Mouse (Mus musculus): ENCODE measurements around the gene Gsc2. TPM values are rescaled to one million over a fixed set of nuclear protein-coding genes. Genes with fewer than 3 reads are reported as not detected.

Gene Gsc2
- polyA plus RNA-seq, 1 experiment from 2014 or later, result 0.13 TPM

GRCm38 (mm10) chr16:17879571-17879970, 35.3 kb downstream of the Gsc2 start:
- Histone ChIP-seq H3K27ac (no peak overlapping the region), H3K36me3 (peaks cover 43% of the 10 kb centered on the region), H3K9me3 (no peaks in the 10 kb centered on the region), H3K4me3 (no peak overlapping the region), H3K4me2 (replicated peaks) (no peak overlapping the region), H3K27me3 (no peaks in the 10 kb centered on the region), H3K4me1 (peaks cover 4% of the 10 kb centered on the region; the same call in 1 of the 2 replicates), H3K9ac (no peak overlapping the region)
- 88% methylated on average over 4 of the region's 4 CpGs for WGBS
- ATAC-seq (ENCODE audit: low FRiP score, low read depth), result no peak

DNA sequence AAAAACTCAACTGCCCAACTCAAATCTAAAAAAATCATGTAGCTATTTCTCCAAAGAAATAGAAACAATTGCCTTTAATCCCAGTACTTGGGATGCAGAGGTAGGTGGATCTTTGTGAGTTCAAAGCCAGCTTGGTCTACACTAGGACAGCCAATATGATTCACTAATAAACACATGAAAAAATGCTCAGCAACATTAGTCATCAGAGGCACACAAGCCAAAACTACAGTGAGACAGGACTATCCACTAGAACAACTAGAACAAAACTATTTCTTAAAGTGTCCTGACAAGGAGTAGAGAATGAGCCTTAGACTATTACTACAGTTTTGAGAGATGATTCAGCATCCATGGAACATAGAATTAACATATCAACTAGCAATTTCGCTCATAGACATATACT, 38.8 kb downstream of the Gsc2 start:
- Histone ChIP-seq H3K27me3 (no peaks in the 10 kb centered on the region), H3K4me2 (replicated peaks) (no peak overlapping the region), H3K9me3 (no peaks in the 10 kb centered on the region), H3K4me3 (no peak overlapping the region), H3K4me1 (0 out of 2 replicates have a peak, but pooled peaks cover 3% of the 10 kb centered on the region), H3K9ac (no peak overlapping the region), H3K27ac (no peak overlapping the region), H3K36me3 (peaks cover 51% of the 10 kb centered on the region)
- no peak for ATAC-seq (ENCODE audit: low FRiP score, low read depth)
- WGBS, result 93% methylated on average over 1 of the region's 1 CpGs

DNA sequence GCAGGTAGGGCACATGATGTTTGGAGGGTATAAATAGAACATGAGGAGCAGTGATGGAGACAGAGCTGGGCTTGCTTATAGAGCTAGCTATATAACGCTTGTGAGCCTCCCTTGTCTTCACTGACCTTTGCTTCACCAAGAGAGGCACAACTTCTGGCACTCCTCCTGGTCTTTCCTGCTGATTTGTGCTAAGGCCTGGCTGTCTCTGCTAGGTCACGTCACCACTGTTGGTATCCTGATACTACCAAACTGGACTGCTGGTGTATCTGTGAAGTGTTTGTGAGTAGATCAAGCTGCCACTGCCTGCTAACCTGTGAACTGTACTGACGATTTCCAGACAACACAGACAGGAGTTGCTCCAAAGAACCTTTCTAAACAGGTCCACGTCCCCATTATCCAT, 39.7 kb downstream of the Gsc2 start:
- no peak overlapping the region for H3K4me3 ChIP-seq
- H3K27me3 ChIP-seq, result no peaks in the 10 kb centered on the region
- no peak overlapping the region for H3K27ac ChIP-seq
- H3K4me1 ChIP-seq, result 0 out of 2 replicates have a peak, but pooled peaks cover 3% of the 10 kb centered on the region
- H3K4me2 ChIP-seq (replicated peaks), result no peak overlapping the region
- no peak for ATAC-seq (ENCODE audit: low FRiP score, low read depth)
- H3K36me3 ChIP-seq, result peaks cover 60% of the 10 kb centered on the region
- H3K9me3 ChIP-seq, result no peaks in the 10 kb centered on the region
- WGBS, result 80% methylated on average over 4 of the region's 4 CpGs
- H3K9ac ChIP-seq, result no peak overlapping the region

- WGBS, result 40% methylated on average over 4 of the region's 4 CpGs
- H3K27me3 ChIP-seq, result no peaks in the 10 kb centered on the region
- H3K9ac ChIP-seq, result no peak overlapping the region
- H3K27ac ChIP-seq, result no peak overlapping the region
- no peak overlapping the region for H3K4me3 ChIP-seq
- H3K36me3 ChIP-seq, result peaks cover 58% of the 10 kb centered on the region
- no peaks in the 10 kb centered on the region for H3K9me3 ChIP-seq
- 0 out of 2 replicates have a peak, but pooled peaks cover 3% of the 10 kb centered on the region for H3K4me1 ChIP-seq
- H3K4me2 ChIP-seq (replicated peaks), result no peak overlapping the region
- no peak for ATAC-seq (ENCODE audit: low FRiP score, low read depth)
Measured at GRCm38 (mm10) chr16:17872995-17873394, 41.9 kb downstream of the Gsc2 start.

DNA sequence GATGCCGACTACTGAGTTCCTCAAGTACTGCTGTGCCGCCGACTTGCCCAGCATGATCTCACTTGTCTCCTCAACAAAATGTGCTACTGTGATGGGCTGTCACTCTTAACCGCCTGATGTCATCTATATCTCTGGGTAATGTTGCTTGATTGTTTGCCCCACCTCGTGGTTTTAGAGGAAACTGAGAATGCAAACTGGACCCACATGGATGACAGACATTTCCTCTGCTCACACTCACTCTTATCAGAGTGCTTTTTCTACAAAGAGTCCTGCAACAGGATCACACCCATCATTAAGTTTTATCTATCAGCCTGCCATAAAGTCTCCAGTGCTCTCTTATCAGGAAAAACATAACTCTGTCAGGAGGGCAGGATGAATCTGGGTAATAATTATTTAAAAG, 43.6 kb downstream of the Gsc2 start:
- H3K4me2 ChIP-seq (replicated peaks), result no peak overlapping the region
- H3K27ac ChIP-seq, result no peak overlapping the region
- no peaks in the 10 kb centered on the region for H3K27me3 ChIP-seq
- peaks cover 59% of the 10 kb centered on the region for H3K36me3 ChIP-seq
- no peak for ATAC-seq (ENCODE audit: low FRiP score, low read depth)
- no peak overlapping the region for H3K4me3 ChIP-seq
- H3K4me1 ChIP-seq, result 0 out of 2 replicates have a peak, but pooled peaks cover 3% of the 10 kb centered on the region
- WGBS, result 87% methylated on average over 5 of the region's 5 CpGs
- no peak overlapping the region for H3K9ac ChIP-seq
- no peaks in the 10 kb centered on the region for H3K9me3 ChIP-seq

GRCm38 (mm10) chr16:17865770-17866169, 49.1 kb downstream of the Gsc2 start:
- Histone ChIP-seq H3K36me3 (peaks cover 58% of the 10 kb centered on the region), H3K9ac (no peak overlapping the region), H3K4me2 (replicated peaks) (no peak overlapping the region), H3K4me3 (no peak overlapping the region), H3K27ac (no peak overlapping the region), H3K9me3 (no peaks in the 10 kb centered on the region), H3K27me3 (no peaks in the 10 kb centered on the region), H3K4me1 (no peaks in the 10 kb centered on the region)
- WGBS, result 54% methylated on average over 6 of the region's 6 CpGs
- ATAC-seq (ENCODE audit: low FRiP score, low read depth), result no peak

- H3K4me2 ChIP-seq (replicated peaks), result no peak overlapping the region
- peaks cover 58% of the 10 kb centered on the region for H3K36me3 ChIP-seq
- H3K27me3 ChIP-seq, result no peaks in the 10 kb centered on the region
- no peak overlapping the region for H3K27ac ChIP-seq
- H3K9ac ChIP-seq, result no peak overlapping the region
- ATAC-seq (ENCODE audit: low FRiP score, low read depth), result no peak
- no peaks in the 10 kb centered on the region for H3K9me3 ChIP-seq
- no peaks in the 10 kb centered on the region for H3K4me1 ChIP-seq
- H3K4me3 ChIP-seq, result no peak overlapping the region
- WGBS, result 86% methylated on average over 2 of the region's 2 CpGs
Measured at GRCm38 (mm10) chr16:17865293-17865692, 49.6 kb downstream of the Gsc2 start.

Other genes starting within 250 kb of the Gsc2 start
- gene Med15, start 182.2 kb downstream of the Gsc2 start, polyA plus RNA-seq (2015; fragmentation: Nextera tagmentation; extraction: Ambion mirVana), result 48.1 and 49.8 TPM in 2 replicates
- gene Klhl22, start 155.4 kb downstream of the Gsc2 start, polyA plus RNA-seq (2015; fragmentation: Nextera tagmentation; extraction: Ambion mirVana), result 92.9 and 106 TPM in 2 replicates
- gene Scarf2, start 117.8 kb downstream of the Gsc2 start, polyA plus RNA-seq (2015; fragmentation: Nextera tagmentation; extraction: Ambion mirVana), result 28.8 and 29.4 TPM in 2 replicates
- gene B830017H08Rik, start 81.9 kb downstream of the Gsc2 start, polyA plus RNA-seq (2015; fragmentation: Nextera tagmentation; extraction: Ambion mirVana), result 0.09 and 0.36 TPM in 2 replicates
- gene Car15, start 76.7 kb downstream of the Gsc2 start, polyA plus RNA-seq (2015; fragmentation: Nextera tagmentation; extraction: Ambion mirVana), result 2.7 and 3.0 TPM in 2 replicates
- 0.32 and 0.53 TPM in 2 replicates for gene Gm20518, start 23.4 kb downstream of the Gsc2 start, polyA plus RNA-seq (2015; fragmentation: Nextera tagmentation; extraction: Ambion mirVana)
- 0.04 TPM in 1 of 2 replicates, not detected in the other for gene Tssk1, start 20.8 kb downstream of the Gsc2 start, polyA plus RNA-seq (2015; fragmentation: Nextera tagmentation; extraction: Ambion mirVana)
- gene Dgcr2, start 16.5 kb downstream of the Gsc2 start, polyA plus RNA-seq (2015; fragmentation: Nextera tagmentation; extraction: Ambion mirVana), result 97.8 and 105 TPM in 2 replicates
- 0.17 TPM in 1 of 2 replicates, not detected in the other for gene Tssk2, start 16.4 kb downstream of the Gsc2 start, polyA plus RNA-seq (2015; fragmentation: Nextera tagmentation; extraction: Ambion mirVana)
- 49.8 and 50.7 TPM in 2 replicates for gene Ess2, start 3.7 kb downstream of the Gsc2 start, polyA plus RNA-seq (2015; fragmentation: Nextera tagmentation; extraction: Ambion mirVana)
- gene Slc25a1, start 13.2 kb upstream of the Gsc2 start, polyA plus RNA-seq (2015; fragmentation: Nextera tagmentation; extraction: Ambion mirVana), result 84.0 and 85.0 TPM in 2 replicates
- gene Vpreb2, start 65.4 kb upstream of the Gsc2 start, polyA plus RNA-seq (2015; fragmentation: Nextera tagmentation; extraction: Ambion mirVana), result 0.37 TPM in 1 of 2 replicates, not detected in the other
- 113 and 115 TPM in 2 replicates for gene Dgcr6, start 137.8 kb upstream of the Gsc2 start, polyA plus RNA-seq (2015; fragmentation: Nextera tagmentation; extraction: Ambion mirVana)
- 8.8 and 9.5 TPM in 2 replicates for gene Prodh, start 175.1 kb upstream of the Gsc2 start, polyA plus RNA-seq (2015; fragmentation: Nextera tagmentation; extraction: Ambion mirVana)
- gene Rtn4r, start 212.6 kb upstream of the Gsc2 start, polyA plus RNA-seq (2015; fragmentation: Nextera tagmentation; extraction: Ambion mirVana), result 6.4 and 6.5 TPM in 2 replicates

All from limb, embryonic 13.5 days (tissue).